Mouse (Mus musculus) forebrain, embryonic 12.5 days (tissue): ENCODE data around the gene Adra1d. TPM values are rescaled to one million over a fixed set of nuclear protein-coding genes. Genes with fewer than 3 reads are reported as not detected.

ENCODE experiments used
- ATAC-seq: fragments of 200-750 bp; cut with Nextera tagmentation; 2 replicates; pipeline ENCODE4 v1.8.0; 2017; ENCODE audit warnings: moderate TSS enrichment; ENCODE audit not compliant: low FRiP score
- H3K27ac ChIP-seq: fragments of 300-500 bp; sonication (generic); 2 replicates; pipeline ENCODE4 v1.5.1; 2016; ENCODE audit warnings: mild to moderate bottlenecking
- H3K27me3 ChIP-seq: fragments of 300-500 bp; sonication (generic); 2 replicates; pipeline ENCODE4 v1.6.1; 2016; ENCODE audit warnings: mild to moderate bottlenecking
- H3K36me3 ChIP-seq: fragments of 300-500 bp; sonication (generic); replicated peaks from 2 replicates; pipeline ENCODE4 v1.6.1; 2016; ENCODE audit warnings: mild to moderate bottlenecking
- H3K4me1 ChIP-seq: fragments of 300-500 bp; sonication (generic); 2 replicates; pipeline ENCODE4 v1.6.1; 2016
- H3K4me2 ChIP-seq: fragments of 300-500 bp; sonication (generic); 2 replicates; pipeline ENCODE4 v1.6.1; 2016; ENCODE audit warnings: mild to moderate bottlenecking, moderate library complexity
- H3K4me3 ChIP-seq: fragments of 300-500 bp; sonication (generic); replicated peaks from 2 replicates; pipeline ENCODE4 v1.5.1; 2016; ENCODE audit warnings: mild to moderate bottlenecking
- H3K9ac ChIP-seq: fragments of 300-500 bp; sonication (generic); 2 replicates; pipeline ENCODE4 v1.6.1; 2016; ENCODE audit warnings: mild to moderate bottlenecking
- H3K9me3 ChIP-seq: fragments of 300-500 bp; sonication (generic); 2 replicates; pipeline ENCODE4 v1.6.1; 2016
- WGBS: fragments of 180-500 bp; shearing (Covaris S2); methylation state at CpG from one replicate; pipeline ENCODE4 v1.1.7; 2016; 5-methylcytosine and 5-hydroxymethylcytosine counted together
- polyA plus RNA-seq: library from polyadenylated mRNA; unstranded; fragments of >200 nt; fragmentation: Nextera tagmentation; extraction: Ambion mirVana; gene quantifications from 2 replicates; pipeline ENCODE4 v1.2.1, GENCODE M21; 2016

Gene Adra1d
- not detected in 2 replicates for polyA plus RNA-seq

- peaks cover 87% of the 10 kb centered on the region for H3K27me3 ChIP-seq
- H3K9me3 ChIP-seq = no peaks in the 10 kb centered on the region
- no peaks in the 10 kb centered on the region for H3K36me3 ChIP-seq
- no peak within 1 kb of the TSS for H3K27ac ChIP-seq
- H3K9ac ChIP-seq = peak within 1 kb of the TSS; percentile 44
- H3K4me2 ChIP-seq = peak within 1 kb of the TSS; percentile 80
- H3K4me3 ChIP-seq = peak within 1 kb of the TSS; percentile 49
- 0 out of 2 replicates have a peak, but pooled peaks have one; percentile 27 for ATAC-seq
- peaks cover 15% of the 10 kb centered on the region for H3K4me1 ChIP-seq
- WGBS = under 1% methylated on average over 65 of the region's 82 CpGs
These were observed at the start of gene Adra1d for GRCm38 (mm10) chr2:131561891-131562585. Adra1d (minus strand) TSS chr2:131562283.

- Histone ChIP-seq H3K4me2 (no peak overlapping the region), H3K4me3 (no peak overlapping the region), H3K36me3 (no peaks in the 10 kb centered on the region), H3K27ac (no peak overlapping the region), H3K4me1 (no peaks in the 10 kb centered on the region), H3K9ac (no peak overlapping the region), H3K9me3 (no peaks in the 10 kb centered on the region), H3K27me3 (no peaks in the 10 kb centered on the region)
- WGBS = 61% methylated on average over 2 of the region's 2 CpGs
- no peak for ATAC-seq
These were observed 39.8 kb upstream of the Adra1d start for GRCm38 (mm10) chr2:131601881-131602280.

- ATAC-seq = no peak
- no peak overlapping the region for H3K4me2 ChIP-seq
- H3K4me1 ChIP-seq = no peaks in the 10 kb centered on the region
- no peaks in the 10 kb centered on the region for H3K36me3 ChIP-seq
- 89% methylated on average over 6 of the region's 6 CpGs for WGBS
- H3K4me3 ChIP-seq = no peak overlapping the region
- H3K9ac ChIP-seq = no peak overlapping the region
- no peaks in the 10 kb centered on the region for H3K27me3 ChIP-seq
- no peak overlapping the region for H3K27ac ChIP-seq
- no peaks in the 10 kb centered on the region for H3K9me3 ChIP-seq
These were observed 32.8 kb upstream of the Adra1d start for GRCm38 (mm10) chr2:131594871-131595270.

- Histone ChIP-seq H3K27me3 (no peaks in the 10 kb centered on the region), H3K36me3 (no peaks in the 10 kb centered on the region), H3K27ac (no peak overlapping the region), H3K4me1 (no peaks in the 10 kb centered on the region), H3K9me3 (no peaks in the 10 kb centered on the region), H3K4me2 (no peak overlapping the region), H3K4me3 (no peak overlapping the region), H3K9ac (no peak overlapping the region)
- 79% methylated on average over 2 of the region's 2 CpGs for WGBS
- ATAC-seq = no peak
These were observed 25.4 kb upstream of the Adra1d start for GRCm38 (mm10) chr2:131587521-131587920.

GRCm38 (mm10) chr2:131581506-131581905, 19.4 kb upstream of the Adra1d start:
- WGBS = 84% methylated on average over 2 of the region's 2 CpGs
- Histone ChIP-seq H3K27ac (no peak overlapping the region), H3K4me1 (no peaks in the 10 kb centered on the region), H3K9ac (no peak overlapping the region), H3K4me2 (no peak overlapping the region), H3K9me3 (no peaks in the 10 kb centered on the region), H3K27me3 (no peaks in the 10 kb centered on the region), H3K4me3 (no peak overlapping the region), H3K36me3 (no peaks in the 10 kb centered on the region)
- ATAC-seq = no peak

GRCm38 (mm10) chr2:131562586-131563122, 571 bp upstream of the Adra1d start:
- Histone ChIP-seq H3K4me1 (peaks cover 15% of the 10 kb centered on the region), H3K4me2 (peak overlapping the region; percentile 80), H3K4me3 (peak overlapping the region; percentile 49), H3K9me3 (no peaks in the 10 kb centered on the region), H3K27ac (no peak overlapping the region), H3K27me3 (peaks cover 80% of the 10 kb centered on the region), H3K36me3 (no peaks in the 10 kb centered on the region), H3K9ac (peak overlapping the region; percentile 44)
- 0 out of 2 replicates have a peak, but pooled peaks have one; percentile 33 for ATAC-seq
- WGBS = 1% methylated on average over 23 of the region's 30 CpGs

GRCm38 (mm10) chr2:131561344-131561870, 676 bp downstream of the Adra1d start:
- Histone ChIP-seq H3K9ac (no peak overlapping the region), H3K4me3 (peak overlapping the region; percentile 49), H3K27me3 (peaks cover 93% of the 10 kb centered on the region), H3K4me1 (peaks cover 15% of the 10 kb centered on the region), H3K36me3 (no peaks in the 10 kb centered on the region), H3K9me3 (no peaks in the 10 kb centered on the region), H3K27ac (no peak overlapping the region), H3K4me2 (peak overlapping the region; percentile 80)
- no peak for ATAC-seq
- WGBS = 4% methylated on average over 33 of the region's 33 CpGs

GRCm38 (mm10) chr2:131560205-131560919, 1.7 kb downstream of the Adra1d start:
- H3K4me2 ChIP-seq = no peak overlapping the region
- 45% methylated on average over 2 of the region's 2 CpGs for WGBS
- H3K36me3 ChIP-seq = no peaks in the 10 kb centered on the region

GRCm38 (mm10) chr2:131557896-131558295, 4.2 kb downstream of the Adra1d start:
- no peaks in the 10 kb centered on the region for H3K9me3 ChIP-seq
- no peak for ATAC-seq
- WGBS = 78% methylated on average over 2 of the region's 2 CpGs
- no peaks in the 10 kb centered on the region for H3K36me3 ChIP-seq
- H3K4me2 ChIP-seq = no peak overlapping the region
- H3K27me3 ChIP-seq = peaks cover 85% of the 10 kb centered on the region
- H3K27ac ChIP-seq = no peak overlapping the region
- no peak overlapping the region for H3K4me3 ChIP-seq
- no peak overlapping the region for H3K9ac ChIP-seq
- peaks cover 14% of the 10 kb centered on the region for H3K4me1 ChIP-seq

More at GRCm38 (mm10) chr2:131560205-131560919, 1.7 kb downstream of the Adra1d start:
- no peaks in the 10 kb centered on the region for H3K9me3 ChIP-seq
- peaks cover 94% of the 10 kb centered on the region for H3K27me3 ChIP-seq
- ATAC-seq = no peak
- peaks cover 15% of the 10 kb centered on the region for H3K4me1 ChIP-seq
- H3K27ac ChIP-seq = no peak overlapping the region
- no peak overlapping the region for H3K9ac ChIP-seq
- H3K4me3 ChIP-seq = no peak overlapping the region

GRCm38 (mm10) chr2:131552736-131553400, 9.2 kb downstream of the Adra1d start:
- H3K36me3 ChIP-seq = no peaks in the 10 kb centered on the region
- no peak overlapping the region for H3K4me3 ChIP-seq
- peaks cover 57% of the 10 kb centered on the region for H3K27me3 ChIP-seq
- H3K27ac ChIP-seq = no peak overlapping the region
- 35% methylated on average over 9 of the region's 9 CpGs for WGBS
- H3K9me3 ChIP-seq = no peaks in the 10 kb centered on the region
- H3K4me1 ChIP-seq = no peaks in the 10 kb centered on the region
- no peak for ATAC-seq
- H3K4me2 ChIP-seq = no peak overlapping the region
- H3K9ac ChIP-seq = no peak overlapping the region

- WGBS = 75% methylated on average over 7 of the region's 7 CpGs
- Histone ChIP-seq H3K9ac (no peak overlapping the region), H3K27ac (no peak overlapping the region), H3K4me3 (no peak overlapping the region), H3K27me3 (peaks cover 57% of the 10 kb centered on the region), H3K9me3 (no peaks in the 10 kb centered on the region), H3K36me3 (no peaks in the 10 kb centered on the region), H3K4me2 (no peak overlapping the region), H3K4me1 (no peaks in the 10 kb centered on the region)
- no peak for ATAC-seq
These were observed 10.1 kb downstream of the Adra1d start for GRCm38 (mm10) chr2:131551701-131552620.
